Mouse (Mus musculus): ENCODE data around the gene Shf.

GRCm38 (mm10) chr2:122334170-122334569 is 34.8 kb downstream of the Shf start:
- TF ChIP-seq CTCF (IDR thresholded peaks at IDR 0.05; ENCODE audit: borderline replicate concordance, insufficient read depth, low read length) (no peak), POLR2A (IDR thresholded peaks at IDR 0.05; ENCODE audit: low read depth, low read length) (no peak)

Data from embryonic fibroblast, embryonic 13.5 days (primary cell).